Mouse (Mus musculus) heart, embryonic 15.5 days (tissue): ENCODE data around the gene Ethe1. TPM values are rescaled to one million over a fixed set of nuclear protein-coding genes. Genes with fewer than 3 reads are reported as not detected.

ENCODE experiments used
- ATAC-seq: fragments of 200-750 bp; cut with Nextera tagmentation; replicated peaks from 2 replicates; pipeline ENCODE4 v1.8.0; 2017; ENCODE audit warnings: low read depth, moderate TSS enrichment; ENCODE audit not compliant: insufficient number of reproducible peaks, insufficient read depth, low FRiP score
- H3K27ac ChIP-seq: fragments of 300-500 bp; sonication (generic); 2 replicates; pipeline ENCODE4 v1.5.1; 2015; ENCODE audit warnings: mild to moderate bottlenecking, inconsistent platforms
- H3K27me3 ChIP-seq: fragments of 300-500 bp; sonication (generic); 2 replicates; pipeline ENCODE4 v1.6.1; 2015; ENCODE audit warnings: inconsistent platforms
- H3K36me3 ChIP-seq: fragments of 300-500 bp; sonication (generic); 2 replicates; pipeline ENCODE4 v1.6.1; 2015; ENCODE audit warnings: mild to moderate bottlenecking, inconsistent platforms
- H3K4me1 ChIP-seq: fragments of 300-500 bp; sonication (generic); replicated peaks from 2 replicates; pipeline ENCODE4 v1.6.1; 2015; ENCODE audit warnings: inconsistent platforms
- H3K4me2 ChIP-seq: fragments of 300-500 bp; sonication (generic); 2 replicates; pipeline ENCODE4 v1.6.1; 2015; ENCODE audit warnings: inconsistent platforms, mild to moderate bottlenecking, moderate library complexity
- H3K4me3 ChIP-seq: fragments of 300-500 bp; sonication (generic); 2 replicates; pipeline ENCODE4 v1.5.1; 2015; ENCODE audit warnings: mild to moderate bottlenecking, inconsistent platforms
- H3K9ac ChIP-seq: fragments of 300-500 bp; sonication (generic); 2 replicates; pipeline ENCODE4 v1.6.1; 2015; ENCODE audit warnings: mild to moderate bottlenecking, inconsistent platforms
- H3K9me3 ChIP-seq: fragments of 300-500 bp; sonication (generic); replicated peaks from 2 replicates; pipeline ENCODE4 v1.6.1; 2016; ENCODE audit warnings: inconsistent platforms
- WGBS: fragments of 180-500 bp; shearing (Covaris S2); methylation state at CpG from one replicate; pipeline ENCODE4 v1.1.7; 2015; ENCODE audit warnings: mixed read lengths; 5-methylcytosine and 5-hydroxymethylcytosine counted together
- polyA plus RNA-seq: library from polyadenylated mRNA; unstranded; fragments of >200 nt; fragmentation: Nextera tagmentation; extraction: Ambion mirVana; gene quantifications from 2 replicates; pipeline ENCODE4 v1.2.1, GENCODE M21; 2015

The Ethe1 gene
- polyA plus RNA-seq, 1 experiment from 2014 or later: 20.5 TPM

- Histone ChIP-seq H3K4me3 (no peak overlapping the region), H3K4me2 (no peak overlapping the region), H3K9ac (no peak overlapping the region), H3K9me3 (no peaks in the 10 kb centered on the region), H3K27ac (no peak overlapping the region), H3K36me3 (0 out of 2 replicates have a peak, but pooled peaks cover 3% of the 10 kb centered on the region), H3K4me1 (0 out of 2 replicates have a peak, but pooled peaks cover 3% of the 10 kb centered on the region), H3K27me3 (no peaks in the 10 kb centered on the region)
- 90% methylated on average over 10 of the region's 10 CpGs for WGBS
- no peak for ATAC-seq
These were observed 9.5 kb upstream of the Ethe1 start for GRCm38 (mm10) chr7:24577811-24578210.

- Histone ChIP-seq H3K36me3 (no peaks in the 10 kb centered on the region), H3K4me1 (peaks cover 10% of the 10 kb centered on the region), H3K27ac (no peak overlapping the region), H3K9me3 (no peaks in the 10 kb centered on the region), H3K4me3 (no peak overlapping the region), H3K4me2 (no peak overlapping the region), H3K9ac (no peak overlapping the region), H3K27me3 (peaks cover 38% of the 10 kb centered on the region)
- ATAC-seq: no peak
- WGBS: 84% methylated on average over 6 of the region's 6 CpGs
These were observed 2.5 kb upstream of the Ethe1 start for GRCm38 (mm10) chr7:24584876-24585275.

GRCm38 (mm10) chr7:24585995-24586394 is 1.3 kb upstream of the Ethe1 start:
- H3K36me3 ChIP-seq: no peaks in the 10 kb centered on the region
- no peak overlapping the region for H3K4me2 ChIP-seq
- peaks cover 10% of the 10 kb centered on the region for H3K4me1 ChIP-seq
- no peak overlapping the region for H3K27ac ChIP-seq
- no peak overlapping the region for H3K9ac ChIP-seq
- peaks cover 38% of the 10 kb centered on the region for H3K27me3 ChIP-seq
- no peaks in the 10 kb centered on the region for H3K9me3 ChIP-seq
- no peak overlapping the region for H3K4me3 ChIP-seq
- ATAC-seq: no peak
- 40% methylated on average over 16 of the region's 16 CpGs for WGBS

- Histone ChIP-seq H3K4me3 (peak overlapping the region; percentile 52), H3K9ac (no peak overlapping the region), H3K4me1 (peaks cover 10% of the 10 kb centered on the region), H3K27me3 (peaks cover 38% of the 10 kb centered on the region), H3K4me2 (peak overlapping the region; percentile 75), H3K36me3 (no peaks in the 10 kb centered on the region), H3K27ac (no peak overlapping the region), H3K9me3 (no peaks in the 10 kb centered on the region)
- no peak; the same call in 1 of the 2 replicates for ATAC-seq
- WGBS: 8% methylated on average over 8 of the region's 8 CpGs
These were observed 515 bp upstream of the Ethe1 start for GRCm38 (mm10) chr7:24586828-24587227.

- no peak overlapping the region for H3K4me3 ChIP-seq
- no peaks in the 10 kb centered on the region for H3K9me3 ChIP-seq
- H3K9ac ChIP-seq: no peak overlapping the region
- H3K27ac ChIP-seq: no peak overlapping the region
- no peak overlapping the region for H3K4me2 ChIP-seq
- H3K4me1 ChIP-seq: peaks cover 10% of the 10 kb centered on the region
- ATAC-seq: no peak
- no peaks in the 10 kb centered on the region for H3K36me3 ChIP-seq
- H3K27me3 ChIP-seq: peaks cover 38% of the 10 kb centered on the region
- WGBS: 63% methylated on average over 13 of the region's 13 CpGs
These were observed 993 bp downstream of the Ethe1 start for GRCm38 (mm10) chr7:24588336-24588735.

GRCm38 (mm10) chr7:24591735-24592134 is 4.4 kb downstream of the Ethe1 start:
- Histone ChIP-seq H3K27me3 (peaks cover 11% of the 10 kb centered on the region), H3K4me1 (peaks cover 20% of the 10 kb centered on the region), H3K27ac (no peak overlapping the region), H3K4me2 (no peak overlapping the region), H3K4me3 (no peak overlapping the region), H3K9ac (no peak overlapping the region), H3K36me3 (no peaks in the 10 kb centered on the region), H3K9me3 (no peaks in the 10 kb centered on the region)
- no peak for ATAC-seq
- WGBS: 66% methylated on average over 5 of the region's 5 CpGs

- Histone ChIP-seq H3K27ac (no peak overlapping the region), H3K27me3 (peaks cover 7% of the 10 kb centered on the region), H3K4me3 (no peak overlapping the region), H3K9ac (no peak overlapping the region), H3K9me3 (no peaks in the 10 kb centered on the region), H3K4me2 (no peak overlapping the region), H3K36me3 (no peaks in the 10 kb centered on the region), H3K4me1 (peaks cover 19% of the 10 kb centered on the region)
- WGBS: 66% methylated on average over 4 of the region's 4 CpGs
- no peak for ATAC-seq
These were observed 4.8 kb downstream of the Ethe1 start for GRCm38 (mm10) chr7:24592163-24592562.

- Histone ChIP-seq H3K36me3 (no peaks in the 10 kb centered on the region), H3K27ac (no peak overlapping the region), H3K9me3 (no peaks in the 10 kb centered on the region), H3K4me3 (no peak overlapping the region), H3K27me3 (0 out of 2 replicates have a peak, but pooled peaks cover under 1% of the 10 kb centered on the region), H3K4me2 (no peak overlapping the region), H3K4me1 (peaks cover 13% of the 10 kb centered on the region), H3K9ac (no peak overlapping the region)
- 81% methylated on average over 6 of the region's 6 CpGs for whole genome bisulfite sequencing
- no peak for ATAC-seq
These were observed 5.4 kb downstream of the Ethe1 start for GRCm38 (mm10) chr7:24592781-24593180.

GRCm38 (mm10) chr7:24593621-24594308 is 6.4 kb downstream of the Ethe1 start:
- Histone ChIP-seq H3K4me2 (peak overlapping the region; percentile 89), H3K36me3 (no peaks in the 10 kb centered on the region), H3K9me3 (no peaks in the 10 kb centered on the region), H3K9ac (peak overlapping the region; percentile 69), H3K4me3 (peak overlapping the region; percentile 63), H3K27ac (no peak overlapping the region), H3K4me1 (peaks cover 9% of the 10 kb centered on the region), H3K27me3 (no peaks in the 10 kb centered on the region)
- 2% methylated on average over 39 of the region's 39 CpGs for WGBS
- peak; percentile 92 for ATAC-seq

- no peak for ATAC-seq
- Histone ChIP-seq H3K27me3 (no peaks in the 10 kb centered on the region), H3K4me3 (peak overlapping the region; percentile 63), H3K27ac (no peak overlapping the region), H3K4me1 (peaks cover 9% of the 10 kb centered on the region), H3K36me3 (no peaks in the 10 kb centered on the region), H3K9ac (peak overlapping the region; percentile 69), H3K4me2 (peak overlapping the region; percentile 89), H3K9me3 (no peaks in the 10 kb centered on the region)
- 6% methylated on average over 13 of the region's 13 CpGs for WGBS
These were observed 7.0 kb downstream of the Ethe1 start for GRCm38 (mm10) chr7:24594309-24594803.

- no peak overlapping the region for H3K9ac ChIP-seq
- no peak overlapping the region for H3K27ac ChIP-seq
- 65% methylated on average over 2 of the region's 2 CpGs for WGBS
- H3K9me3 ChIP-seq: no peaks in the 10 kb centered on the region
- ATAC-seq: no peak
- H3K4me1 ChIP-seq: peaks cover 9% of the 10 kb centered on the region
- H3K4me2 ChIP-seq: no peak overlapping the region
- H3K27me3 ChIP-seq: no peaks in the 10 kb centered on the region
- no peaks in the 10 kb centered on the region for H3K36me3 ChIP-seq
- no peak overlapping the region for H3K4me3 ChIP-seq
These were observed 8.1 kb downstream of the Ethe1 start for GRCm38 (mm10) chr7:24595464-24595863.

GRCm38 (mm10) chr7:24598121-24598520 is 10.8 kb downstream of the Ethe1 start:
- no peaks in the 10 kb centered on the region for H3K36me3 ChIP-seq
- H3K4me2 ChIP-seq: no peak overlapping the region
- no peak overlapping the region for H3K4me3 ChIP-seq
- WGBS: 71% methylated on average over 4 of the region's 4 CpGs
- H3K9me3 ChIP-seq: no peaks in the 10 kb centered on the region
- H3K27me3 ChIP-seq: no peaks in the 10 kb centered on the region
- H3K9ac ChIP-seq: no peak overlapping the region
- peaks cover 11% of the 10 kb centered on the region for H3K4me1 ChIP-seq
- ATAC-seq: no peak
- no peak overlapping the region for H3K27ac ChIP-seq
